Comparison of ENCODE assay signal across 8 mouse cellular contexts in the genomic region with DNA sequence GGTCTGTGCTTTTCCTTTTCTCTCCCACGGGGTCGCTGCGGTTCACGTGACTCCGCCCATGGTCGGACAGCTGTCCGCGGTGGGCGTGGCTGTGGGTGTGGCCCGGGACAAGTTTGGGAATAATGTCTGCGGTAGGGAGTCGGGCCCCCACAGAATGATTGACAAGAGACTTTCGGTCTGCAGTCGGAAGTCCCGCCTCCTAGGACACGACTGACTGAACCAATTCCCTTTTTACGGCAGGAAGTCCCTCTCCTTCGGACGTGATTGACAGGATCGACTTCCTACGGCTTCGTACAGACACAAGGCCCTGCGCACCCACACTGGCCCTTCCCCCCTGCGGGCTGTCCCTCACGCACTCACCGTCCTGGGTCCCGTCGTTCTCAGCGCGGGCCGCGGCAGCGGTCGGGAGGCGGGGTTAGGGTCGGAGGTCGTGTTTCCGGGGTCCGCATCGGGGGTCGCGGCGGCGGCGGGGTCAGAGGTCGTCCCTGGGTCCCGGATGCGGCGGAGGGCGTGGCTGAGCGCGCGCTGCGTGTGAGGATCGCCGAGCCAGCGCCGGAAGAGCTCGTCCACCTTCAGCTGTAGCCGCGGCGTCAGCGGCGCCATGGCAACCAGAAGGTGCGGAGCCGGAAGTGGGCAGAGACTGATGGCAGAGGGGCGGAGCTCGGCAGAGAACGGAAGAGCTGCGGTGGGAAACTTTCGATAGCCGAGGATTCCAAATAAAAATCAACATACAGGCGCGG. TPM values are rescaled to one million over a fixed set of nuclear protein-coding genes. Genes with fewer than 3 reads are reported as not detected.
A peak's percentile ranks its signal among the peaks of the same experiment; 100 is the strongest.
DNase-seq lines count a peak whose midpoint lies in the region; ATAC-seq and TF ChIP-seq lines count a peak whose summit lies in the region.

No protein-coding gene starts in this region.

- no peaks in the 10 kb centered on the region for H3K27me3 ChIP-seq in heart, embryonic 14.5 days (ENCODE audit: control insufficient read depth, insufficient read depth, low read length)
- H3K27me3 ChIP-seq in liver, embryonic 13.5 days: peaks cover 3% of the 10 kb centered on the region; the same call in 1 of the 2 replicates
- no peaks in the 10 kb centered on the region for H3K27me3 ChIP-seq in neural tube, embryonic 11.5 days (ENCODE audit: control insufficient read depth, insufficient read depth, low read length)
- no peaks in the 10 kb centered on the region for H3K27me3 ChIP-seq in stomach, postnatal 0 days (ENCODE audit: control insufficient read depth, insufficient read depth, low read length)

- TF ChIP-seq EP300 in stomach, postnatal 0 days (optimal IDR thresholded peaks at IDR 0.05): no peak

- peak; percentile 72 for ATAC-seq in heart, embryonic 14.5 days (ENCODE audit: insufficient number of reproducible peaks, insufficient read depth, low FRiP score, low read depth)
- ATAC-seq in liver, embryonic 13.5 days (ENCODE audit: low read depth): peak; percentile 77
- peak; percentile 68 for ATAC-seq in neural tube, embryonic 11.5 days (ENCODE audit: insufficient read depth, low FRiP score, low TSS enrichment)
- peak; percentile 74 for ATAC-seq in stomach, postnatal 0 days (ENCODE audit: low FRiP score, low TSS enrichment)

- H3K4me3 ChIP-seq in heart, embryonic 14.5 days (ENCODE audit: control insufficient read depth in 1 of 2, insufficient read depth in 1 of 2, low read depth in 1 of 2, low read length in 2 of 2): peak overlapping the region; percentile 58 to 65
- H3K4me3 ChIP-seq in liver, embryonic 13.5 days (replicated peaks): peak overlapping the region; percentile 73
- peak overlapping the region; percentile 67 for H3K4me3 ChIP-seq in neural tube, embryonic 11.5 days (ENCODE audit: low read depth, low read length)
- peak overlapping the region; percentile 68 for H3K4me3 ChIP-seq in stomach, postnatal 0 days (ENCODE audit: low read depth, low read length)

- H3K36me3 ChIP-seq in heart, embryonic 14.5 days (ENCODE audit: control insufficient read depth, insufficient read depth, low read length): no peaks in the 10 kb centered on the region
- H3K36me3 ChIP-seq in liver, embryonic 13.5 days: no peaks in the 10 kb centered on the region
- H3K36me3 ChIP-seq in neural tube, embryonic 11.5 days (ENCODE audit: control insufficient read depth, insufficient read depth, low read length): no peaks in the 10 kb centered on the region
- no peaks in the 10 kb centered on the region for H3K36me3 ChIP-seq in stomach, postnatal 0 days (ENCODE audit: control insufficient read depth, insufficient read depth, low read length)

- WGBS in heart, embryonic 14.5 days: under 1% methylated on average over 73 of the region's 74 CpGs
- under 1% methylated on average over 72 of the region's 74 CpGs for WGBS in liver, embryonic 13.5 days (ENCODE audit: insufficient replicate concordance)
- under 1% methylated on average over 74 of the region's 74 CpGs for WGBS in neural tube, embryonic 11.5 days
- under 1% methylated on average over 74 of the region's 74 CpGs for WGBS in stomach, postnatal 0 days

- H3K4me2 ChIP-seq in heart, embryonic 14.5 days (ENCODE audit: low read length): peak overlapping the region; percentile 76
- H3K4me2 ChIP-seq in liver, embryonic 13.5 days: peak overlapping the region; percentile 93
- H3K4me2 ChIP-seq in neural tube, embryonic 11.5 days (ENCODE audit: low read depth): peak overlapping the region; percentile 61
- peak overlapping the region; percentile 74 for H3K4me2 ChIP-seq in stomach, postnatal 0 days (replicated peaks; ENCODE audit: low read depth)

- DNase-seq in CD4-positive, CD25-positive, alpha-beta regulatory T cell, adult 2 months (ENCODE audit: low read depth, low spot score): peak; percentile 99
- peak; percentile 97 for DNase-seq in brain, embryonic 18.5 days (ENCODE audit: low read depth, low spot score)
- DNase-seq in fibroblast of lung, adult 2 months (ENCODE audit: low read depth): peak; percentile 97
- peak; percentile 99 for DNase-seq in kidney, postnatal 14 days
- DNase-seq in liver, embryonic 13.5 days: peak; percentile 85
- peak; percentile 97 for DNase-seq in neural tube, embryonic 11.5 days (ENCODE audit: low spot score)
- DNase-seq in stomach, postnatal 0 days (ENCODE audit: low spot score): peak; percentile 97

- TF ChIP-seq CTCF in stomach, postnatal 0 days (IDR thresholded peaks at IDR 0.05; ENCODE audit: low read depth): no peak

- H3K4me1 ChIP-seq in heart, embryonic 14.5 days (ENCODE audit: control insufficient read depth in 2 of 2, insufficient read depth in 2 of 2, low read length in 2 of 2): no peaks in the 10 kb centered on the region
- peaks cover 28% of the 10 kb centered on the region for H3K4me1 ChIP-seq in liver, embryonic 13.5 days (replicated peaks)
- no peaks in the 10 kb centered on the region for H3K4me1 ChIP-seq in neural tube, embryonic 11.5 days (ENCODE audit: control insufficient read depth, insufficient read depth, low read length)
- no peaks in the 10 kb centered on the region for H3K4me1 ChIP-seq in stomach, postnatal 0 days (replicated peaks; ENCODE audit: control insufficient read depth, insufficient read depth)

- peak overlapping the region; percentile 83 for H3K9ac ChIP-seq in heart, embryonic 14.5 days (ENCODE audit: low read length)
- peak overlapping the region; percentile 73 for H3K9ac ChIP-seq in liver, embryonic 13.5 days
- H3K9ac ChIP-seq in neural tube, embryonic 11.5 days (ENCODE audit: low read length): peak overlapping the region; percentile 76
- H3K9ac ChIP-seq in stomach, postnatal 0 days (ENCODE audit: low read length): peak overlapping the region; percentile 83

- H3K9me3 ChIP-seq in heart, embryonic 14.5 days (ENCODE audit: control insufficient read depth, low read length): no peaks in the 10 kb centered on the region
- H3K9me3 ChIP-seq in liver, embryonic 13.5 days (replicated peaks): no peaks in the 10 kb centered on the region
- H3K9me3 ChIP-seq in neural tube, embryonic 11.5 days (ENCODE audit: control insufficient read depth, low read length): no peaks in the 10 kb centered on the region
- H3K9me3 ChIP-seq in stomach, postnatal 0 days (ENCODE audit: control insufficient read depth, low read length): no peaks in the 10 kb centered on the region

- peak overlapping the region; percentile 92 to 97 for H3K27ac ChIP-seq in heart, embryonic 14.5 days (replicated peaks in 1 of 2; ENCODE audit: control insufficient read depth in 1 of 2, insufficient read depth in 1 of 2, low read depth in 2 of 2, low read length in 2 of 2)
- H3K27ac ChIP-seq in liver, embryonic 13.5 days: peak overlapping the region; percentile 93
- peak overlapping the region; percentile 96 for H3K27ac ChIP-seq in neural tube, embryonic 11.5 days (ENCODE audit: low read depth, low read length)
- peak overlapping the region; percentile 99 for H3K27ac ChIP-seq in stomach, postnatal 0 days (replicated peaks)

RNA-seq across cellular contexts. Expression of gene Ppp2r3d, which starts 53.0 kb away (rescaled TPM):
- polyA plus RNA-seq in heart, embryonic 14.5 days (2014; fragmentation: Nextera tagmentation; extraction: Ambion mirVana): 114 and 131 TPM in 2 replicates
- polyA plus RNA-seq in liver, embryonic 13.5 days (2015; fragmentation: Nextera tagmentation; extraction: Ambion mirVana): 33.3 TPM in 2 replicates
- 126 and 133 TPM in 2 replicates for polyA plus RNA-seq in neural tube, embryonic 11.5 days (2014; fragmentation: Nextera tagmentation; extraction: Ambion mirVana)
- 78.9 and 88.2 TPM in 2 replicates for polyA plus RNA-seq in stomach, postnatal 0 days (2015; fragmentation: Nextera tagmentation; extraction: Ambion mirVana)

Comparison
In these comparisons a context has a peak if more than half of its experiments do, and no peak if none do; other contexts are left out.
1. Peak in every context shown above with its lines: DNase-seq, ATAC-seq, H3K4me3 ChIP-seq and H3K27ac ChIP-seq.